Mouse (Mus musculus): ENCODE results near the gene Mras.

Gene Mras

DNA sequence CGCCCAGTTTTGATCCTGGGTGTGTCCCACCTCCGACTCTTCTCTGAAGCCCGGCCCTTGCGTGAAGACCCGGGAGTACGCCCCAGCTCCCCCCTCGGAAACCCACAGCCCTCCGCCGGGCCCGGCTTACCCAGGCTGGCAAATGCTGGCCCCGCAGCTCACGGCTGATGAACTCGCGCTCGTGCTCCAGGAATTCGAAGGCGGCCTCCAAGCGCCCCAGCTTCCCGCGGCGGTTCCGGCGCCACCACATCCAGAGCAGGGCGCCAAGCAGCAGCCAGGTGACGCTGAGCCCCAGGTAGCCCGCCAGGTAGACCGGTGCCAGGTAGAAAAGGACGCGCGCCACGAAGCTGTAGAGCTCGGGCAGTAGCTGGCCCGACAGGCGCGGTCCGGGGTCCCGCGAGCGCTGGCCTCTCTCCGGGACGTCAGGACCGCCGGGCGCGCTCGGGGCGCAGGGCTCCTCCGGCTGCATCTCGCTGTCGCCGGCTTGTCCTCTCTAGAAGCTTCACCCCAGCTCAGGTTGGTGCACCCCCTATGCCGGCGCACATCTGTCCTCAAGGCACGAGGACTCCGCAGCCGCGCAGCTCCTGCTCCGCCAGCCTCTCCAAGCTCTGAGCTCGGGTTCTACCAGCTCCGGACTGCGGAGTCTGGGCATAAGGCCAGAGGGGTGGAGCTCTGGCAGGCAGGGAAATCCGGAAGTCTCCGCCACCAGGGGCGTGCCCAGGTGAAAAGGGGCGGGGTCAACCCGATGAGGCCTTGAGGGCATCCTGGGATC is 79.1 kb downstream of the Mras start, which contains the start of gene Esyt3:
Gene Esyt3 (minus strand): TSS at position 637 of the 772 bp plus-strand sequence.
- DNase-seq (ENCODE audit: low spot score) = no peak

DNA sequence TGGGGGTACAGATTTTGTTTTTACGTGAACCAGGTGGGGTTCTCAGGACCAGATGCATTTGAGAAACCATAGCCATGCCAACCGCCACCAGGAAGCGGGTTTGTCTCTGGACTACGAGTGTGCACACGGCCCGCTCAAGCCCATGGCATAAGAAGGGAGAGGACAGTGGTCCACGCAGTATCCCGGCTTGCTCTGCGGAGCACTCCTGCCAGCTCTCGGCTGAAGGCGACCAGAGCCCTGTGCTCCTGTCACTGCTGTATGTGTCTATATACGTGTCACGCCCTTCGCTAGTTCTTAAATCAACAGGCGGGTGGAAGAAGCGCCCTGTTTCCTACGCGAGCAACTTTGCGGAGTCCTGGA is 79.6 kb downstream of the Mras start:
- DNase-seq (ENCODE audit: low spot score) = no peak

DNA sequence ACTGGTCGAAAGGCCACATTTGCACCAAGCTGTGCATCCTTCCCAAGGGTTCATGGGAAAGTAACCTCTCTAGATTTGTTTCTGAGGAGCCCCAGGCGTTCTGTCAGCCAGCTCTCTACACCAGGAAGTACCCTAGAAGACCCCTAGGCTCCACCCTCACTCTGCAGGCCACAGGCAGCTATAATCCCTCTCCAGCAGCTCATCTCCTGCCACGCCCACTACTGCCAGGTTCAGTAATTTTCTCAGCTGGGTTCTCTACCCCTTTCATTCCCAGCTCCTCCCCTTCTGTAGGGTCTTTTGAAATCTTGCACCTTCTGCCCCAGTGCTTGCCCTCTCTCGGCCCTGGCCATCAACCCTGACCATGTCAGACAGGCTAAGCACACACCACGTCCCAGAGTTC is 81.2 kb downstream of the Mras start:
- no peak for DNase-seq (ENCODE audit: low spot score)

DNA sequence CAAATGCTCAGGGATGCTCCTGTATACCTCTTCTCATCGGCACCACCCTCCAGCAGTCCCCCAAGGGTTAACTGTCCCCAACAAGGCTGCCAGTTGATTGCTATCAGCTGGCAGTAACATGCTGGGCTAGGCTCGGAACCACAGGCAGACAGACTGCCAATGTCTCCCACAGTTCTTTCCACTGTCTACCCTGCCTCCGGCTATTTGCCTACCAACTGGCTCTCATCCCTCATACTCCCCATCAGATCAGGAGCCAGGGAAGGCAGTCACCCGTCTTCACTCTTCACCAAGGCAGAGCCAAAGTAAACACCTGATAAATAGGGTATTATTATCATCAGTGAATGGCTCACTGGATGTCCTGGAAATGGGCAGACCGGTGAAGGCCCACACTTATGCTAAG is 82.4 kb downstream of the Mras start:
- DNase-seq (ENCODE audit: low spot score) = no peak

DNA sequence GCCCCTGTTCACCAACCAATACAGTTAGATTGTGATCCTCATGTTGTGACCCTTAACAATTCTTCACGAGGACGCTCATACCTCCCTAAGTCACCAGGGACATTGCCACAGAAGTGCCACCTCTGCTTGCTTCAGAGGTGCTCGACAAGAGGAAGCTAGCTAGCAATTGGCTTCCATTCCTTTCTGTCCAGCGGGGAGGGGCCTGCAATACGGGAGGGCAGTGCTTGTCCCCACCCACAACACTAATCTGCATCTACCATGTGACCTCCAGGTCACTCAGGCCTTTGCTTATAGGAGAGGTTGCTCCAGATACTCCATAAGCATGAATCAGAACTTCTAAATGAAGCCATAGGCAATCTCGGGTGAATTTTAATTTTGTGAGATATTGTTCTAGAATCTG is 83.8 kb downstream of the Mras start:
- DNase-seq (ENCODE audit: low spot score) = no peak

DNA sequence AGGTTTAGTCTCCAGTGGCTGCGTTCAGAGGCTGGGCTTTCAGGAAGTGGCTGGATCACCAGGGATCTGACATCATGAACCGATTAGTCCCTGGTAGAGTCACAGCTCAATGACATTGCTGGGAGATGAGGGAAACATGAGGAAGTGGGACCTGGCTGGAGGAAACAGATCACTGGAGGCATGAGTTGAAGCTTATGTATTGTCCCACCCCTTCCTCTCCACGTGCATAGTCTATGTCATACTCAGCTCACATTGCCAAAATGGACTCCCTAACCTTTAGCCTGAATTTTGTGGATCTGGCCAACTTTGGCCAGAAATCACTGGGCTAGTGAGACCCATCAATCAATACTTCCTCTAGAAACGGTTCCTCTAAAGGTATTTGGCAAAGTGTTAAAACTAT is 84.2 kb downstream of the Mras start:
- DNase-seq (ENCODE audit: low spot score) = no peak

DNA sequence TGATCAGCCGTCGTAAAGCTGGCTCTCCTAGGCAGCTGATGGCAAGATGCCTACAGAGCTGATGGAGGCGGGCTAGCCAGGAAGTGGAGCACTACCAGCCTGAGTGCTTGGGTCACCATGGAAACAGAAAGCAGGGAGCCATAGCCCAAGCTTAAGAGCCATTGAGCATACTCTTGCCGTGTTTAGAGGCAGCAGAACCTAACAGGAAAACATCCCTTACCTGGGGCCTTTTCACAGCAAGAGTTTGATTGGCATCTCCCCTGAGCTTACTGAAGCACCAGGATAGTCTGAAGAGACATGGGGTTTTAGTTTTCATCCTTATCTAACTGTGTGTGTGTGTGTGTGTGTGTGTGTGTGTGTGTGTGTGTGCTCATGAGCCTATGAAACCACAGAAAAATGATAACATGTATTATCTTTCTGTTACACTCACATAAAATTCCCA is 91.8 kb downstream of the Mras start:
- DNase-seq (ENCODE audit: low spot score) = no peak

DNA sequence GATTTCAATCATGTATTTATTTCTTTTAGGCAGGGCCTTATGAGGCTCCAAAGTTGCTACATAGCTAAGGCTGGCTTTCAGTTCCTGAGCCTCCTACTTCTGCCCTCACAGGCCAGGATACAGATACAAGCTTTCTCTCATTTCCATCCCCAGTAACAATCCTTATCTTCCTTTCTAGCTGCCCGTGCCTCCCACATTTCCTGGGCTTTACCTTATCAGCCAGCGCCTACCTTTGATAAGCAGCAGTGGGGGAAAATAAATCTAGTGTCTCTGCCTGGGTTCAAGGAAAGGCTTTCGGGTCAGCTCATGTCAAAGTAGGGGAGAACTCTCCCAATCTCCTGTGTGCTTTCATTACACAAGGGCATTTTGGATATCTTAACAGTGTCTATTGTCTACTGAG is 95.6 kb downstream of the Mras start:
- DNase-seq (ENCODE audit: low spot score) = no peak

DNA sequence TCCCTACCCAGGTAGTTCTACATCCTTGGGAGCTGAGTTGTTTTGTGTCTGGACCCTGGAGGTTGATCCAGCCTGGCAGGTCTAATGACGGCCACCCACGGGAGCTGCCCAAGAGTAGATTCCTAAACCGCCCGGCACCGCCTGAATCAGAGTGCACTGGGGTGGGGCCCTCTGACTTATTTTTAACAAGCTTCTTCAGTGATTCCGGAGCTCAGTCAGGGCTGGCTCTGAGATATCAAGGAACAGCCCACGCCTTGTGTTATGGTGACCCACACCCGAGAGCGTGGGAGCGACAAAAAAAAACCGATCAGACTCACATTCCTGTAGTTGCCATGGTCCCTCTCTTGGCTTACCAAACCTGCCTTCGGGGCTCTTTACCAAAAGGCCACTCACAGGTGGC is 97.1 kb downstream of the Mras start:
- DNase-seq (ENCODE audit: low spot score) = no peak

DNA sequence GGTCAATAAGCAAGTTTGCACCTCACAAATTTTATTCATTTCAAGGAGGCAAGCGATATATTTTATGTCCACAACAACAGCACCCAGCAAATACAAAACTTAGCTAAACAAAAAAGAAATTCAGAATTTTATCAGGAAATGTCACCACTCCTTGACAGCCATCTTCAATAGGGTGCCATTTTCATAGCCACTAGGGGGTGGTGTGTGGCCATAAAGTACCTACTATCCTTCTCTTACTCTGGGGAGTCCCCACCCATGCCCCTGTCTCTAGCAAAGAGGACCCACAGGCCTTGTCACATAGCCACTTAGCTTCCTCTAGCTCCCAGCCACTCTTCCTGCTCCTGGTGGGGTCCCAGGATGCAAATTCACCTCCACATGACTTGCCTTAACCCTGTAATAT is 98.0 kb downstream of the Mras start:
- no peak for DNase-seq (ENCODE audit: low spot score)

DNA sequence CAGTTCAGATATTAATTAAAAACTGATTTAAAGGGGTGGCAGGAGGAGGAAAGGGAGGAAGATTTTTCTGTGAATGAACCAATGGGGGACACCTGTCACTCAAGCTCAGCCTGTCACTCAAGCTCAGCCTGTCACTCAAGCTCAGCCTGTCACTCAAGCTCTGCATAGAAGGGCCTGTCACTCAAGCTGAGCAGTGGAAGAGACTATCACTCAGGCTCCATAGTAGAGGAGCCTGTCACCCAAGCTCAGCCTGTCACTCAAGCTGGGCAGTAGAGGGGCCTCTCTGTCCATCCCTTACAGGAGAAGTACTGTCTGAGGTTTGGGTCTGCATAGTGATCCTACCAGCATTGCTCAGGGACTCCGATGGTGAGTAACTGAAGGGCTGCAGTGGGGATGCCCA is 98.9 kb downstream of the Mras start:
- no peak for DNase-seq (ENCODE audit: low spot score)

DNA sequence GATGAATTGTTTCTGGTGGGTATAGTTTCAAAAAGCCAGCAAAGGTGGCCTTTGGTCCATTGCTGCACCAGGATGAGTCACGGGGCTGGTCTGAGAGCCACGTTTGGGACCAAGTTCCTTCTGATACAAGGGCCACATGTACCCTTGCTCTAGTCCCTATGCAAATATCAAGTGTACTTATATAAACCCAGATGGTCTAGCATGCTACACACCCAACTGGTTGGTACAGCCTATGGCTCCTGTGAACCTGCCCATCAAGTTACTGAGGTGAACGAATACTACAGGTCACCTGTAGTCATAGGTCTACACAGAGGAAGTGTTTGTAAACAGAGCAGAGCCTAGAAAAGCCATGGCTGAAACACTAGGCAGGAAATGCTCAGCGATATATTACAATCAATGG is 100.6 kb downstream of the Mras start:
- DNase-seq (ENCODE audit: low spot score) = no peak

Measured in urinary bladder, postnatal 10 days (tissue).